7 mouse cellular contexts compared by ENCODE assay signal in genomic region chr1:133302540-133302939, GRCm38 (mm10). TPM values are rescaled to one million over a fixed set of nuclear protein-coding genes. Genes with fewer than 3 reads are reported as not detected.
DNase-seq lines count a peak whose midpoint lies in the region; ATAC-seq lines count a peak whose summit lies in the region.

No protein-coding gene starts in this region.

- H3K9ac ChIP-seq in intestine, embryonic 15.5 days, result no peak overlapping the region

- H3K27ac ChIP-seq in intestine, embryonic 15.5 days, result 0 out of 2 replicates have a peak overlapping the region, but pooled peaks have one; percentile 52

- no peaks in the 10 kb centered on the region for H3K27me3 ChIP-seq in intestine, embryonic 15.5 days (replicated peaks)

- 0 out of 2 replicates have a peak, but pooled peaks have one; percentile 46 for ATAC-seq in intestine, embryonic 15.5 days

- no peak overlapping the region for H3K4me3 ChIP-seq in intestine, embryonic 15.5 days (replicated peaks)

- no peaks in the 10 kb centered on the region for H3K9me3 ChIP-seq in intestine, embryonic 15.5 days

- H3K4me1 ChIP-seq in intestine, embryonic 15.5 days (replicated peaks), result peaks cover 16% of the 10 kb centered on the region; the same call in 1 of the 2 replicates

- no peaks in the 10 kb centered on the region; the same call in 1 of the 2 replicates for H3K36me3 ChIP-seq in intestine, embryonic 15.5 days

- peak; percentile 52 to 54 for DNase-seq in right cerebral cortex, postnatal 10 days (ENCODE audit: low spot score in 2 of 2)
- no peak for DNase-seq in right cerebral cortex, adult 2 months (ENCODE audit: low spot score in 2 of 2)
- DNase-seq in cerebellum, postnatal 14 days, result peak; percentile 40 to 48
- peak; percentile 75 to 86 for DNase-seq in lung, postnatal 4 days
- no peak for DNase-seq in yolk sac, embryonic 10.5 days (ENCODE audit: low spot score)
- DNase-seq in right cerebral cortex, postnatal 25 days, result no peak

- 17% methylated on average over 3 of the region's 3 CpGs for WGBS in intestine, embryonic 15.5 days

- H3K4me2 ChIP-seq in intestine, embryonic 15.5 days (replicated peaks), result no peak overlapping the region

RNA-seq across cellular contexts. Expression of gene Golt1a, which starts 7.1 kb away (rescaled TPM):
- 18.2 and 23.8 TPM in 2 replicates for polyA plus RNA-seq in intestine, embryonic 15.5 days (2015; fragmentation: Nextera tagmentation; extraction: Ambion mirVana)

RNA-seq across cellular contexts. Expression of gene Kiss1, which starts 19.1 kb away (rescaled TPM):
- polyA plus RNA-seq in intestine, embryonic 15.5 days (2015; fragmentation: Nextera tagmentation; extraction: Ambion mirVana), result not detected in 2 replicates

RNA-seq across cellular contexts. Expression of gene Ren1, which starts 47.8 kb away (rescaled TPM):
- polyA plus RNA-seq in intestine, embryonic 15.5 days (2015; fragmentation: Nextera tagmentation; extraction: Ambion mirVana), result 2.7 and 8.5 TPM in 2 replicates

Comparison
In these comparisons a context has a peak if more than half of its experiments do, and no peak if none do; other contexts are left out.
1. DNase-seq: peak in right cerebral cortex, postnatal 10 days (2 of 2), cerebellum, postnatal 14 days (2 of 2) and lung, postnatal 4 days (2 of 2); none in right cerebral cortex, adult 2 months (0 of 2), yolk sac, embryonic 10.5 days (single experiment) and right cerebral cortex, postnatal 25 days (single experiment).